Mouse (Mus musculus) bone marrow, adult 2 months (tissue): ENCODE measurements around the gene C1qtnf9.
A peak's percentile ranks its signal among the peaks of the same experiment; 100 is the strongest.

Experiments
- CTCF ChIP-seq: fragments of 200-500 bp; IDR thresholded peaks from 2 replicates; pipeline ENCODE4 v1.5.1; 2011; ENCODE audit warnings: low read length, control low read depth; ENCODE audit not compliant: control insufficient read depth, insufficient read depth
- POLR2A ChIP-seq: fragments of 200-500 bp; IDR thresholded peaks from 2 replicates; pipeline ENCODE4 v1.6.1; 2011; ENCODE audit warnings: low read depth, mild to moderate bottlenecking, control low read depth, low read length, borderline replicate concordance; ENCODE audit not compliant: control insufficient read depth

GRCm38 (mm10) chr14:60790103-60790502, 22.2 kb downstream of the C1qtnf9 start:
- peak; percentile 75 for TF ChIP-seq CTCF
- no peak for TF ChIP-seq POLR2A
